Mouse (Mus musculus) midbrain, embryonic 16.5 days (tissue): ENCODE results near the gene Ttc7b. TPM values are rescaled to one million over a fixed set of nuclear protein-coding genes. Genes with fewer than 3 reads are reported as not detected.

Source experiments
- ATAC-seq: fragments of 200-750 bp; cut with Nextera tagmentation; 2 replicates; pipeline ENCODE4 v1.8.0; 2017; ENCODE audit warnings: moderate TSS enrichment
- H3K27ac ChIP-seq: fragments of 300-500 bp; sonication (generic); 2 replicates; pipeline ENCODE4 v1.5.1; 2014; ENCODE audit warnings: mild to moderate bottlenecking, low read length, mixed read lengths
- H3K27me3 ChIP-seq: fragments of 300-500 bp; sonication (generic); 2 replicates; pipeline ENCODE4 v1.6.1; 2014; ENCODE audit warnings: low read depth, low read length, mixed read lengths; ENCODE audit not compliant: control insufficient read depth, insufficient read depth
- H3K36me3 ChIP-seq: fragments of 300-500 bp; sonication (generic); 2 replicates; pipeline ENCODE4 v1.6.1; 2014; ENCODE audit warnings: mild to moderate bottlenecking, low read length, moderate library complexity, mixed read lengths; ENCODE audit not compliant: control insufficient read depth, insufficient read depth
- H3K4me1 ChIP-seq: fragments of 300-500 bp; sonication (generic); 2 replicates; pipeline ENCODE4 v1.6.1; 2014; ENCODE audit warnings: mild to moderate bottlenecking, low read length, mixed read lengths; ENCODE audit not compliant: control insufficient read depth, insufficient read depth
- H3K4me2 ChIP-seq: fragments of 300-500 bp; sonication (generic); 2 replicates; pipeline ENCODE4 v1.6.1; 2014; ENCODE audit warnings: mild to moderate bottlenecking, low read length, mixed read lengths
- H3K4me3 ChIP-seq: fragments of 300-500 bp; sonication (generic); 2 replicates; pipeline ENCODE4 v1.5.1; 2014; ENCODE audit warnings: low read depth, mild to moderate bottlenecking, low read length, moderate library complexity, mixed read lengths
- H3K9ac ChIP-seq: fragments of 300-500 bp; sonication (generic); 2 replicates; pipeline ENCODE4 v1.6.1; 2014; ENCODE audit warnings: low read depth, low read length, mixed read lengths
- H3K9me3 ChIP-seq: fragments of 300-500 bp; sonication (generic); replicated peaks from 2 replicates; pipeline ENCODE4 v1.6.1; 2014; ENCODE audit warnings: mild to moderate bottlenecking, low read length, mixed read lengths; ENCODE audit not compliant: control insufficient read depth, poor library complexity, severe bottlenecking
- WGBS: fragments of 180-500 bp; shearing (Covaris S2); extraction: QIAGEN DNeasy Blood & Tissue Kit; methylation state at CpG from one replicate; pipeline ENCODE4 v1.1.7; 2014; 5-methylcytosine and 5-hydroxymethylcytosine counted together
- polyA plus RNA-seq: library from polyadenylated mRNA; unstranded; fragments of >200 nt; fragmentation: Nextera tagmentation; extraction: Ambion mirVana; gene quantifications from 2 replicates; pipeline ENCODE4 v1.2.1, GENCODE M21; 2015

Ttc7b gene
- polyA plus RNA-seq, 1 experiment from 2014 or later, result 7.2 TPM

DNA sequence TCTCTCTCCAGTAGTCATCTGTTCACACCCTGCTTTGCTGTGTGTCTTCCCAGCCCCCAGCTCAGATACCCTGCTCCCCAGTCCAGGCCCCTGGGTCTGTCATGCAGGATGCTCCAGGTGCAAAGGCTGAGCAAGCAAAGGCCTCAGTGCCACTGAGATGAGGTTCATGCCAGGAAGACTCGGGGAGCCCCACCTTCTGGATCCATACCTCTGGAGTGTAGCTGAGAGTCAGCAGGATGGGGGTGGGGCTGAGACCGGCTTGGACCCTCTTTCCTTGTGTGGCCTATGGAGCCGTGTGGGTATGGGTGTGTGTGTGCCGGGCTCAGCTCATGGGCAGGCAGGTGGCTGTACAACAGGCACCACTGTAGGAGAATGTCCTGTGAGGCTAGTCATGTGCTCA lies 222.7 kb downstream of the Ttc7b start:
- 80% methylated on average over 4 of the region's 4 CpGs for WGBS

DNA sequence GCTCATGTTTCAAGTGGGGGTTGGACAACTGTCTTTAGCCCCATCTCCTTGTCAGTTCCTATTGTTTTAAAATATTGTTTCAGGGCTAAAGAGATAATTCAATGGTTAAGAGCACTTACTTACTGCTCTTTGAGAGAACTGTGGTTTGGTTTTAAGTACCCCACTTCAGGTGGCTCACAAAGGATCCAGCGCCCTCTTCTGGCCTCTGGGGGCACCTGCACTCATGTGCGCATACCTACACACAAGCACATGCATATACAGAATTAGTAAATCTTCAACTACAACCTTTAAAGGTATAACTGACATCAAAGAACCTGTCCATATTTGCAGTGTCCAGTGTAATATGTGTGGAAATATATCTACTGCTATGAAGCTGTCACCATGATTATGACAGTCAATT lies 226.2 kb downstream of the Ttc7b start:
- 93% methylated on average over 2 of the region's 2 CpGs for WGBS
- ATAC-seq, result no peak
- Histone ChIP-seq H3K4me1 (peaks cover 23% of the 10 kb centered on the region), H3K9me3 (no peaks in the 10 kb centered on the region), H3K36me3 (no peaks in the 10 kb centered on the region; the same call in 1 of the 2 replicates), H3K4me3 (no peak overlapping the region), H3K4me2 (no peak overlapping the region), H3K27ac (no peak overlapping the region), H3K9ac (no peak overlapping the region), H3K27me3 (no peaks in the 10 kb centered on the region)

More for the DNA sequence above, 222.7 kb downstream of the Ttc7b start:
- no peak for ATAC-seq
- H3K9me3 ChIP-seq, result no peaks in the 10 kb centered on the region
- no peak overlapping the region for H3K4me3 ChIP-seq
- no peak overlapping the region for H3K9ac ChIP-seq
- no peak overlapping the region for H3K4me2 ChIP-seq
- H3K4me1 ChIP-seq, result no peaks in the 10 kb centered on the region
- H3K36me3 ChIP-seq, result peaks cover 2% of the 10 kb centered on the region; the same call in 1 of the 2 replicates
- H3K27ac ChIP-seq, result no peak overlapping the region
- no peaks in the 10 kb centered on the region for H3K27me3 ChIP-seq

DNA sequence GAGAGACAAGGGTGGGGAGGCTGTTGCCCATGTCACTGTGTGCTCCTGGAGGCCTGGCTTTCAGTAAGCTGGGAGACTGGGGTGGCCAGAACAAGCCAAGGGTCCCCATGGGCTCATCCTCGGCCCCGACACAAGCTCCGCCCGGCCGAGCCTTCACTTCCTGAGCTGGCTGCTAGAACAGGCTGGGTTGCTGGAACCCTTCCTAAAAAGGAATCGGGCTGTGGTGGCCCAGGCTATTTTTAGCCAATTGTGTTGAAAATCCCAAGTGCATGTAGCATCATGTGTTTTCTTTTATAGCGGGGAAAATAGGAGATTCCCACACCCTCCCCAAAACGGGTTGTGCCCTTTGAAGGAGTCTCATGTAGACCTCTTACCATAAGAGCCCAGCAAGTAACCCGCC lies 226.7 kb downstream of the Ttc7b start:
- no peaks in the 10 kb centered on the region for H3K36me3 ChIP-seq
- 92% methylated on average over 9 of the region's 9 CpGs for WGBS
- no peak for ATAC-seq

DNA sequence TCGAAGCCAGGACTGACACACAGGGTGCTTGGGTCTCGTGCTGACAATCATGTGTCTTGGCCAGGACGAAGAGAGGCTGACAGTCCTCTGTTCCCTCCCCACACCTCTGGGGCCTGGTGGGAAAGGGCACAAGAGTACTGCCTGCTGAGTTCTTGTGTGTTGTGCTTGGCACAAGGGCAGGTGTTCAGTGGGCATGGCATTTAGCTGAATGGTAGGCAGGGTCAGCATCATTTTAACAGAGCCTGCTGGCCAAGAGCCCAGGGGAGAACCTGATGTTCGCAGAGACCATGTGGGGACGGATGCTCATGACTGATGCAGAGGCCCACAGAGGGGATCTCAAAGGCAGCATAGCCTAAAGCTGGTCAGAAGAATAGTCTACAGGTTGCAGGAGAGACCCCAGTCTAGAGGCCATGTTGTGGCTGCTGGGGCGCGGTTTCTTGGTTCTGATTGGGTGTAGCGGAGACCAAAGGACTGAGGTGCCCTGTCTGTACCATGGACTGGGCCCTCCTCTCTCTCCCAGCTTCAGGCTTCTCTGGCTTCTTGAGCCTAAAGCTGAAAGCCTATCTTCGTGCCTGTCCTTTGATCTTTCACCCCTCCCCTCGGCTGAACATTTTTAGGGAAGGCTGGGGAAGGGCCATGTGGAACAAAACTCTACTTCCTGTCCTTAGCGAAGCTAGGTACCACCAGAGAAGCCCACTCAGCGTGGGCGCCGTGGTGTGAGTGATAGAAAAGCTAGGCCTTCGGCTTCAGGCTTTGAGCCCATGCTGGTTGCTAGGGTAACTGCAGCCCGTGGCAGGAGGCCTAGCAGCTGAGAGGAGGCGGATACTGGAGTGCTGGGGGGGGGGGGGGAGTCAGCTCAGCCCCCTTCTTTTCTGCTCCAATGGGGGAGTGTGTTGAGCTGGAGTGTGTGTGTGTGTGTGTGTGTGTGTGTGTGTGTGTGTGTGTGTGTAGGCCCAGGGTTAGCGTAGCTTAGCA lies 229.6 kb downstream of the Ttc7b start:
- Histone ChIP-seq H3K27me3 (no peaks in the 10 kb centered on the region), H3K9ac (peak overlapping the region; percentile 31; the same call in 1 of the 2 replicates), H3K4me3 (no peak overlapping the region), H3K36me3 (no peaks in the 10 kb centered on the region), H3K4me1 (peaks cover 32% of the 10 kb centered on the region), H3K9me3 (no peaks in the 10 kb centered on the region), H3K4me2 (no peak overlapping the region), H3K27ac (peak overlapping the region; percentile 83)
- peak; percentile 74 for ATAC-seq
- 25% methylated on average over 18 of the region's 18 CpGs for WGBS

More for the DNA sequence above, 226.7 kb downstream of the Ttc7b start:
- Histone ChIP-seq H3K9me3 (no peaks in the 10 kb centered on the region), H3K4me2 (no peak overlapping the region), H3K9ac (no peak overlapping the region), H3K27me3 (no peaks in the 10 kb centered on the region), H3K27ac (no peak overlapping the region), H3K4me3 (no peak overlapping the region), H3K4me1 (peaks cover 27% of the 10 kb centered on the region)

DNA sequence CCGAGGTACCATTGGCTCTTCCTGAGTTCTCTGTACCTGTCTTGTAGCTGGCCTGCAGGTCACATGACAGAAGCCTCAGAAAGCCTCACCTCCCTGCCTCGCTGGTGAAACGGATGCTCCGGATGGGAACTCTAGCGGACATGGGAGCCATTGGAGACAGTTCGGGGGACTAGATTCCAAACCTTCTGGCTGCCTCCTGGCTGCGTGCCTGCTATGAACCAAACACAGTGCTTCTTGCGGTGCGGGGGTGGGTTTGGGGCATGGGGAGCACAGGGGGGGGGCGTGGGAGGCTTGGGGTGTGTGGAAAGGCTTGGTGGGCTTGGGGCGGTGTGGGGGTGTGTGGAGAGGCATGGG lies 230.5 kb downstream of the Ttc7b start:
- peak overlapping the region; percentile 83 for H3K27ac ChIP-seq
- H3K4me2 ChIP-seq, result no peak overlapping the region
- ATAC-seq, result no peak
- no peaks in the 10 kb centered on the region for H3K36me3 ChIP-seq
- no peak overlapping the region for H3K4me3 ChIP-seq
- no peak overlapping the region for H3K9ac ChIP-seq
- H3K4me1 ChIP-seq, result peaks cover 32% of the 10 kb centered on the region
- no peaks in the 10 kb centered on the region for H3K9me3 ChIP-seq
- 59% methylated on average over 11 of the region's 11 CpGs for WGBS
- no peaks in the 10 kb centered on the region for H3K27me3 ChIP-seq

DNA sequence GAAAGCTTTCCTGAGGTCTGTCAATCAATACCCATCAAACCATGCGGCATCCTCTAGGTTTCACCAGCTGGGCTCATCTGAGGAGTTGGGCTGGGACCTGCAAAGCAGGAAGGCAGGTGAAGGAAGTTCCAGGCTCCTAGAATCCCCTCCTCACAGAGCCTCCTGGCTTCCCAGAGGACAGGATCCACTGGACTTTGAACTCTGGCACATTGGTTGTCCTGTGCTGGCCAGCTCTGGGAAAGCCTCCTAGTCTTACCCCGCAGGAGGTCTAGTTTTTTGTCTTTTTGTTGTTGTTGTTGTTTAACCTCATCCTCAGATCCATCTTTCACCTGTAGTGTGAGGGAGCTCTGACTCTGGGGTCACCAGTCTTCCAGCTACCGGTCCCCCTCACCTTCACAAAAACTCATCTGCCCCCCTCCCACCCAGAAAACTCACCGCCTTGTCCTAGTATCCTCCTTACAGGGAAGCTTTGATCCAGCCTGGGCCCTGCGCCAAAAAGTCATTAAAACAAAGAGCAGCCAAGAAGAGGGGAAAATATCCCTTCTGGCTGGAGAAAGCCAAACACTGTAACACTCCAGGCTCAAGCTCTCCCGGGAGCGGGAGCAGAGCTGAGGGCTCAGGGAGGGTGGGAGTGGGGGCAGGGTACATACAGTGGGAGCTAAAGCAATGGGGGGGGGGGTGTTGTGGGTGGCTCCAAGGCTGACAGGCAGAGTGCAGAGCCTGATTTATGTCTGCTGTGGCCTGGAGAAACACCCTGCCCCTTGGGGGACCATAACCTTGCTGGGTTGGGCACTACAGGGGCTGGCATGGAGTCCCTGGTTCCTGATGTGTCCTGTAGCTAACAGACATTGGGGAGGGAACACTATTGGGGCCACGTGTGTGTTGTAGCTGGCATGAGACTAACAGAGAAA lies 231.1 kb downstream of the Ttc7b start:
- Histone ChIP-seq H3K9ac (no peak overlapping the region), H3K27ac (peak overlapping the region; percentile 83), H3K9me3 (no peaks in the 10 kb centered on the region), H3K4me1 (peaks cover 32% of the 10 kb centered on the region), H3K36me3 (no peaks in the 10 kb centered on the region), H3K4me2 (no peak overlapping the region), H3K4me3 (no peak overlapping the region), H3K27me3 (no peaks in the 10 kb centered on the region)
- peak; percentile 67 for ATAC-seq
- 17% methylated on average over 8 of the region's 8 CpGs for WGBS

DNA sequence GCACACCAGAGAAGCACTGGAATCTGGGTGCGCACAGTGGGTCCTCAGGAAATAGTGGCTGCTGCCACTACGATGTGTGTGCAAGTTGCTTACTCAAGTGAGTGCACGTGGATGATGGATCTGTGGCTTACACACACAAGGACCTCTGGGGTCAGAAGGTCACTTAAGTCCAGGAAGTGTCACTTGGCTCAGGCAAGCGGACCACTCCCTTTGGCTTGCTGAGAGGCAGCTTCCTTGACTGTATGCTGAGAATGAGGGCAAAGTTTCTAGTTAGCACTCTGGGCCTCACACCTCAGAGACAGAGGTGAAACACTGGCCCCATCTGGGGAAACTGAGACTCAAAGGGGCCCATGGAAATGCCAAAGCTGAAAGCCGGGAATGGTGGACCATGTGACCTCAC lies 232.6 kb downstream of the Ttc7b start:
- ATAC-seq, result no peak
- 88% methylated on average over 5 of the region's 5 CpGs for WGBS

DNA sequence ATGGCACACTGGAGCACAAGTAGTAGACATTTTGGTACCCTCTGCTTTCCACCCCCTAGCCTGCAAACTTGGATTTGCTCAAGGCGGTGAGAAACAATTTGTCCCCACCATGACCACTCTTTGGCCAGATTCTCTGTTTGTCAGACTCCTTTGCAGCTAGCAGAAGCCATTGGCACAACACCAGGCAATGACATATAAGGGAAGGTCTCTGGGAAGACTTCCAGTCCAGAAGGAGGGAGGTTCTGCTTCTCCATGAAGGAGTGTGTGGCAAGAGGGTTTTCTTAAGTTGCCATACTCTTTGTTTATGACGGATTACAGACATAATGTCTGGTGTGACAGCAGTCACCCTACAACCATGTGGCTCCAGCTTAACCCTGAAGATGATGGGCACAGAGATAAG lies 233.1 kb downstream of the Ttc7b start:
- Histone ChIP-seq H3K9me3 (no peaks in the 10 kb centered on the region), H3K27me3 (no peaks in the 10 kb centered on the region), H3K4me2 (no peak overlapping the region), H3K36me3 (no peaks in the 10 kb centered on the region), H3K27ac (no peak overlapping the region), H3K4me3 (no peak overlapping the region), H3K9ac (no peak overlapping the region), H3K4me1 (peaks cover 32% of the 10 kb centered on the region)
- no peak for ATAC-seq
- WGBS, result 100% methylated on average over 2 of the region's 2 CpGs

More for the DNA sequence above, 232.6 kb downstream of the Ttc7b start:
- H3K4me3 ChIP-seq, result no peak overlapping the region
- H3K9ac ChIP-seq, result no peak overlapping the region
- H3K4me1 ChIP-seq, result peaks cover 32% of the 10 kb centered on the region
- H3K36me3 ChIP-seq, result no peaks in the 10 kb centered on the region
- H3K4me2 ChIP-seq, result no peak overlapping the region
- no peaks in the 10 kb centered on the region for H3K27me3 ChIP-seq
- H3K9me3 ChIP-seq, result no peaks in the 10 kb centered on the region
- no peak overlapping the region for H3K27ac ChIP-seq
